Mouse (Mus musculus) embryonic fibroblast, embryonic 13.5 days (primary cell): ENCODE measurements around the gene 4933430I17Rik.

ENCODE experiments used
- CTCF ChIP-seq: IDR thresholded peaks from 2 replicates; pipeline ENCODE4 v1.5.1; 2011; ENCODE audit warnings: mild to moderate bottlenecking, control low read depth, low read length, moderate library complexity, borderline replicate concordance; ENCODE audit not compliant: insufficient read depth
- POLR2A ChIP-seq: IDR thresholded peaks from 2 replicates; pipeline ENCODE4 v1.6.1; 2011; ENCODE audit warnings: low read depth, mild to moderate bottlenecking, control low read depth, low read length, moderate library complexity

DNA sequence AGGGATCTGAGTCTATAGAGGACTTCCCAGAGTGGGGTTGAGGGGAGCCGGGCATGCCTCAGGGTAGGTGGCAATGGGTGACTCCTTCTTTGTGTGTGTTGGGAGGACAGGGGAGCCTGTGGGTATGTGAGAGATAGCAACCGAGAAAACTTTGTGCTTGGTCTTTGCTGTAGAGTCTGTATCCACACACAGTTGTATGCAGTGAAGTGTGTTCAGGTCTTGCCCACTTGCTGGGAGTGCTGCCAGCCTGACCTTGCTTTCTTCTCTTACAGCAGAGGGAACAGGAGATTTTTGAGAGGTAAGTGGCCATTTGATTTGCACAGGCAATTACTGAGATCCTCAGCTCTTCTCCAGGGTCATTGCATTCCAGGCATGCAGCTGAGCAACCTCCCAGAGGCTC lies 37.3 kb upstream of the 4933430I17Rik start:
- no peak for TF ChIP-seq POLR2A
- TF ChIP-seq CTCF: no peak
